Mouse (Mus musculus): ENCODE measurements at regions not wholly inside any gene's neighbourhood (a gene's known extent, or its start where the extent isn't known, plus 50 kb on each side); places are given as distances from the start of the nearest gene placed in this dataset.

DNA sequence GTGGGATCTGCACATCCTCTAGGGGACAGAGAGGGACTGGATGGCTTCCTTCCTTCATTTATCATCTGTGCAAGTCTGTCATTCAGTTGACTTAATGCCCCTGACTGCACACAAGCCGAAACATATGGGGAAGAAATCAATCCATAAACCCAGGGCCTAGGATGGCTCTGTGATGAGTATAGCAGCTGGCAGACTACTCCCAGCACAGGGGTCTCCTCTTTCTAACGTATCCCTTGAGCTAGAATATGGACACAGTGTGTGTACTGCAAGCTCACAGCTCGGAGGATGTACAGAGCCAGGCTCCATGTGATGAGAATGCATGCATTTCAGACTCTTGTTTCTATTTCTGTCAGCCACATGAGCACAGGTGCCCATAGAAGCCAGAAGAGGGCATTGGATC lies 180.3 kb downstream of the Parn start:
- TF ChIP-seq CTCF (IDR thresholded peaks at IDR 0.05; ENCODE audit: borderline replicate concordance, insufficient read depth, low read depth, low read length) (no peak), POLR2A (IDR thresholded peaks at IDR 0.05; ENCODE audit: borderline replicate concordance, insufficient read depth, low read length) (no peak)
